Mouse (Mus musculus) retina, adult 2 months (tissue): ENCODE data around the gene Arfip2.

ENCODE experiments used
- DNase-seq: peaks from one replicate; pipeline ENCODE4 v3.0.0-alpha.2; 2012; ENCODE audit warnings: low read depth, low spot score

Arfip2 gene

DNA sequence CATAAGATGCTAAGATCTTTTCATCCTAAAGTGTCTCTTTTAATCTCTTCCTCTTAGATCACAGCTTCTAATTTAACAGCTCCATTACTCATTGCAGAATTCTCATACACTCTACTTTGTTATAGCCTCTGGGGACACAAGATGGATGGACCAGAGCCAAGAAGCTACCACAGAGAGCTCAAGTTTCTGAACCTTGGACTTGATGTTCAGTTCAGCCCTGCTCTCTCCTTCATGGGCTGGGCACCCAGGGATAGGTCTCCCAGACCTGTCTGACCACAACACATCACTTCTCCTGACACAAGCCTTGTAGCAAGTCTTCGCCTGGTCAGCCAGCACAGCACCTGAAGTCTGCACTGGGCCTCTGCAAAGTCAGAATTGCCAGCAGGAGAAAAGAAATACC lies 25.8 kb downstream of the Arfip2 start:
- no peak for DNase-seq

DNA sequence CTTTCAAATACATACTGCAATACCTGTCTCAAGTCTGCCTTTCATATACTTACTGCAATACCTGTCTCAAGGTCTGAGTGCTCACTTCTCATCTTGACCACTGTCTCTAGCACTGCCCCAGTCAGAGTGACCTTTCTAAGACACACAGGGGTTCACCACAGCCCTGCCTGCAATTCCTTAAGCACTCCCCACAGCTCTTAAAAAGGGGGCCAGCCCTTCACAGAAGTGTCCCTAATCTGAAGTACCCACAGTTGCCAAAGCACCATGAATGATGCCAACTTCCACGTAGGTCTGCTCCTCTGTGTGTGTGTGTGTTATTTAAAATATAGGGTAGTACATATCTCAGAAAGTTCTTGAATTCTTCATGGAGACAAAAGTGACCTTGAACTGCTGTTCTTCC lies 28.4 kb downstream of the Arfip2 start:
- DNase-seq = no peak

DNA sequence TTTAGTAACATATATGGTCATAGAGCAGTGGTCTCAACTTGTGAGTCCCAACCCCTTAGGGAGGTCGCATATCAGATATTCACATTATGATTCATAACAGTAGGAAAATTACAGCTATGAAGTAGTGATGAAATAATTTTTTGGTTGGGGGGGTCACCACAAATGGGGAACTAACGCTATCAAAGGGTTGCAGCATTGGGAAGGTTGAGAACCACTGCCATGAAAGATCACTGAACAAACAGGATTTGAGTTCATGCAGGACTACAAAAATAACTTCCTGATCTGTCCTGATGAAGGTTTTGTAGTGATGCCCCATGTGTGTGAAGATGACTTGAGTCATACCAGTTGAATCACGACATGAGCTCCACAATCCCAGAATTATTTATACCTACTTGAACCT lies 31.7 kb downstream of the Arfip2 start:
- DNase-seq = no peak

DNA sequence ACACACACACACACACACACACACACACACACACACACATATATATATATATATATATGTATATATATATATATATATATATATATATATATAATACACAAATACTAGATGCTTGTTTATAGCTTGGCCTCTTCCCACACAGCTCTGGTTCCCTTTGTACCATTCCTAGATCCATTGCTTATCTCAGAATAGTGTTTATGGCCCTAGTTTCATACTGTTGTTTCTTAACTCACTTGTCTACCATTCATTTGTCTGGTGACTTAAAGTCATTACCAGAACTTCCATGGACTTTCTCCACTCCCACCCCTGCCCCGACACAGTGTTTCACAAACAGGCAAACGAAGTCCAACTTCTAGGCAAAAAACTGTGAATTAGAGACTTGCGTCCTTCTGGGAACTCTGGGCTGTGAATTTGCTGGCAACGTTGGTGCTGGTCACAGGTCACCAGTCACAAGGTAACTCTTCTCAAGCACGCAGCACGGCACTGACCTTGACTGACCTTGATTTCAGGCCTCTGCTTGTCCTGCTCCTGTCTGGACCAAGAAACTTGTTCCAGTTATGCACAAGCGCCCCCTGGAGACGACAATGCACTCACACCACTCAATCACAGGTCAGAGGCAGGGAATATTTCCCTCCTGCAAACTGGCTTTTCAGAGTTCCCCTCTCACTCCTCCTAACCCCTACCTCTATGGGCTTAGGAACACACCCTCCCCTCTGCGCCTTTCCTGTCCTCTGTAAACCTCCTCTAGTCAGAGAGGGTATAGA lies 37.2 kb downstream of the Arfip2 start:
- peak; percentile 44 for DNase-seq

GRCm38 (mm10) chr7:105590097-105590496 lies 50.1 kb downstream of the Arfip2 start:
- DNase-seq = no peak

GRCm38 (mm10) chr7:105588325-105588912 lies 51.8 kb downstream of the Arfip2 start:
- no peak for DNase-seq
